Mouse (Mus musculus) forebrain, embryonic 12.5 days (tissue): ENCODE results near the gene Kdm5a. TPM values are rescaled to one million over a fixed set of nuclear protein-coding genes. Genes with fewer than 3 reads are reported as not detected.

Source experiments
- ATAC-seq: fragments of 200-750 bp; cut with Nextera tagmentation; 2 replicates; pipeline ENCODE4 v1.8.0; 2017; ENCODE audit warnings: moderate TSS enrichment; ENCODE audit not compliant: low FRiP score
- H3K27ac ChIP-seq: fragments of 300-500 bp; sonication (generic); 2 replicates; pipeline ENCODE4 v1.5.1; 2016; ENCODE audit warnings: mild to moderate bottlenecking
- H3K27me3 ChIP-seq: fragments of 300-500 bp; sonication (generic); 2 replicates; pipeline ENCODE4 v1.6.1; 2016; ENCODE audit warnings: mild to moderate bottlenecking
- H3K36me3 ChIP-seq: fragments of 300-500 bp; sonication (generic); replicated peaks from 2 replicates; pipeline ENCODE4 v1.6.1; 2016; ENCODE audit warnings: mild to moderate bottlenecking
- H3K4me1 ChIP-seq: fragments of 300-500 bp; sonication (generic); 2 replicates; pipeline ENCODE4 v1.6.1; 2016
- H3K4me2 ChIP-seq: fragments of 300-500 bp; sonication (generic); 2 replicates; pipeline ENCODE4 v1.6.1; 2016; ENCODE audit warnings: mild to moderate bottlenecking, moderate library complexity
- H3K4me3 ChIP-seq: fragments of 300-500 bp; sonication (generic); replicated peaks from 2 replicates; pipeline ENCODE4 v1.5.1; 2016; ENCODE audit warnings: mild to moderate bottlenecking
- H3K9ac ChIP-seq: fragments of 300-500 bp; sonication (generic); 2 replicates; pipeline ENCODE4 v1.6.1; 2016; ENCODE audit warnings: mild to moderate bottlenecking
- H3K9me3 ChIP-seq: fragments of 300-500 bp; sonication (generic); 2 replicates; pipeline ENCODE4 v1.6.1; 2016
- WGBS: fragments of 180-500 bp; shearing (Covaris S2); methylation state at CpG from one replicate; pipeline ENCODE4 v1.1.7; 2016; 5-methylcytosine and 5-hydroxymethylcytosine counted together
- polyA plus RNA-seq: library from polyadenylated mRNA; unstranded; fragments of >200 nt; fragmentation: Nextera tagmentation; extraction: Ambion mirVana; gene quantifications from 2 replicates; pipeline ENCODE4 v1.2.1, GENCODE M21; 2016

The Kdm5a gene
- polyA plus RNA-seq, 1 experiment from 2014 or later, result 60.6 TPM

DNA sequence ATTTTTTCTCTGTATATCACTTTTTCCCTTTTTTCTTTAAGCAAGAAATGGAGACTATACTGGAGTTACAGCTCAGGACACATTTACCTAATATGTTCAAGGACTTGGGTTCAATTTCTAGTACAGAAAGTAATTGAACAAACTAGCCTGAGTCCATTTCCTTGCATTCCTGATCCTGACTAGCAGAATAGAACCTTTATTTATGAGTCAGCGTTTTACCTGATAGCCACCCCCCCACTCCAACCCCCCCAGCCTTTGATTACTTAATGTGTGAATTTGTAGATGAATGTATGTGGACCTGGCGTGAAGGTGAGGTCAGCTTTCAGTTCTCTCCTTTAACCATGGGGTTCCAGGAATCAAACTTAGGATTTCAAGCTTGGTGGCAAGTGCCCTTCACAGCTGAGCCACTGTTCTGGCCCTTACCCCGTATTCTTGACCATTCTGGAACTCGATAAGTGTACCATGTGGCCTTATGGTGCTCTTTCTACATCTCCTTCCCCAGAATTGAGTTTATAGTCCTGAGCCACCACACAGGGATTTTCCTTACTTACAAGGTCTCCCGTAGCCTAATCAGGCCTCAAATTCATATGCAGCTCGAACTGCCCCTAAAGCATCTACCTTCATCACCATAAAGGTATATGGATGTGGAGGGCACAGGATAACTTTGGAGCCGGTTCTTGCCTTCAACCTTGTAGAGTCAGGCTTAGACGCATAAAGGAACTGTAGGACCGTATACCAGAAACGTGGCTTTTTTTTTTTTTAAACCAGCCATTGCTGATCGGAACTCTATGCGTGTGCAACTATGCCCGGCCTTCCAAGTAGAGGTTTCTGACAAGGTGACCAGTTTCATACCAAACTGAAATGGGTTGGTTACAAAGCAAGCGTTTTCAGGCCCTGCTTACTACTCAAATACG is 893 bp upstream of the Kdm5a start:
- H3K4me1 ChIP-seq, result peaks cover 18% of the 10 kb centered on the region
- peaks cover 8% of the 10 kb centered on the region for H3K36me3 ChIP-seq
- H3K27ac ChIP-seq, result peak overlapping the region; percentile 94
- H3K9ac ChIP-seq, result peak overlapping the region; percentile 90
- H3K4me3 ChIP-seq, result peak overlapping the region; percentile 99
- no peaks in the 10 kb centered on the region for H3K9me3 ChIP-seq
- peak overlapping the region; percentile 89 for H3K4me2 ChIP-seq
- 26% methylated on average over 15 of the region's 15 CpGs for WGBS
- H3K27me3 ChIP-seq, result no peaks in the 10 kb centered on the region
- no peak for ATAC-seq

GRCm38 (mm10) chr6:120364523-120364905 is 590 bp downstream of the Kdm5a start:
- ATAC-seq, result 0 out of 2 replicates have a peak, but pooled peaks have one; percentile 12
- Histone ChIP-seq H3K27ac (peak overlapping the region; percentile 94), H3K4me2 (peak overlapping the region; percentile 89), H3K9ac (peak overlapping the region; percentile 90), H3K9me3 (no peaks in the 10 kb centered on the region), H3K4me3 (peak overlapping the region; percentile 99), H3K27me3 (no peaks in the 10 kb centered on the region), H3K36me3 (peaks cover 23% of the 10 kb centered on the region), H3K4me1 (peaks cover 18% of the 10 kb centered on the region)
- under 1% methylated on average over 31 of the region's 31 CpGs for WGBS

DNA sequence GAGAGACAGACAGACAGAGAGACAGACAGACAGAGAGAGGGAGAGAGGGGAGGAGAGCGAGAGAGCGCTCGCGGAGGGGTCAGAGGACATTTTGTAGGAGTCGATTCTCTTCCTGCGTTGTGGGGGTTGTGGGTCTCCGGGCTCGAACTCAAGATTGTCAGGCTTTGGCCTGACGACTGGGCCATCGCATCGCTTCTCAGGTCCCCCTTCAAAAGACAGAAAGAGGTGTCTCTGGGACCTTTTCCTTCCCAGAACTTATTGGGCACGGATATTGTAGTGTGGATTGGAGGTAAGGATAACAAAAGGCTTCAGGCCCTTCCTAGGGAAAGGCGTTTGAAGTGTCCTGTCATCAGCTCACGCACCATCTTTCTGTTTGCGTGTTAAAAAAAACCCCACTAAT is 1.1 kb downstream of the Kdm5a start:
- WGBS, result 9% methylated on average over 15 of the region's 15 CpGs
- Histone ChIP-seq H3K36me3 (peaks cover 28% of the 10 kb centered on the region), H3K9ac (peak overlapping the region; percentile 90), H3K9me3 (no peaks in the 10 kb centered on the region), H3K4me3 (peak overlapping the region; percentile 99), H3K27ac (no peak overlapping the region), H3K27me3 (no peaks in the 10 kb centered on the region), H3K4me1 (peaks cover 18% of the 10 kb centered on the region), H3K4me2 (peak overlapping the region; percentile 89)
- ATAC-seq, result no peak

- 93% methylated on average over 2 of the region's 2 CpGs for WGBS
- no peak for ATAC-seq
- H3K36me3 ChIP-seq, result peaks cover 75% of the 10 kb centered on the region
- H3K27ac ChIP-seq, result no peak overlapping the region
- H3K4me3 ChIP-seq, result no peak overlapping the region
- no peaks in the 10 kb centered on the region for H3K27me3 ChIP-seq
- no peaks in the 10 kb centered on the region for H3K4me1 ChIP-seq
- H3K9ac ChIP-seq, result no peak overlapping the region
- H3K4me2 ChIP-seq, result no peak overlapping the region
- no peaks in the 10 kb centered on the region for H3K9me3 ChIP-seq
Observed at GRCm38 (mm10) chr6:120376736-120377135, 12.8 kb downstream of the Kdm5a start.

GRCm38 (mm10) chr6:120390054-120390453 is 26.1 kb downstream of the Kdm5a start:
- no peak overlapping the region for H3K9ac ChIP-seq
- H3K4me1 ChIP-seq, result no peaks in the 10 kb centered on the region
- H3K4me3 ChIP-seq, result no peak overlapping the region
- H3K27ac ChIP-seq, result no peak overlapping the region
- ATAC-seq, result no peak
- H3K4me2 ChIP-seq, result no peak overlapping the region
- H3K27me3 ChIP-seq, result no peaks in the 10 kb centered on the region
- H3K9me3 ChIP-seq, result no peaks in the 10 kb centered on the region
- 90% methylated on average over 3 of the region's 3 CpGs for WGBS
- H3K36me3 ChIP-seq, result peaks cover 61% of the 10 kb centered on the region

GRCm38 (mm10) chr6:120392811-120393210 is 28.9 kb downstream of the Kdm5a start:
- Histone ChIP-seq H3K9me3 (no peaks in the 10 kb centered on the region), H3K9ac (no peak overlapping the region), H3K4me2 (no peak overlapping the region), H3K4me3 (no peak overlapping the region), H3K27me3 (no peaks in the 10 kb centered on the region), H3K36me3 (peaks cover 72% of the 10 kb centered on the region), H3K27ac (no peak overlapping the region), H3K4me1 (no peaks in the 10 kb centered on the region)
- WGBS, result 91% methylated on average over 2 of the region's 2 CpGs
- no peak for ATAC-seq

- H3K9ac ChIP-seq, result no peak overlapping the region
Observed at GRCm38 (mm10) chr6:120395622-120396345, 31.9 kb downstream of the Kdm5a start.

DNA sequence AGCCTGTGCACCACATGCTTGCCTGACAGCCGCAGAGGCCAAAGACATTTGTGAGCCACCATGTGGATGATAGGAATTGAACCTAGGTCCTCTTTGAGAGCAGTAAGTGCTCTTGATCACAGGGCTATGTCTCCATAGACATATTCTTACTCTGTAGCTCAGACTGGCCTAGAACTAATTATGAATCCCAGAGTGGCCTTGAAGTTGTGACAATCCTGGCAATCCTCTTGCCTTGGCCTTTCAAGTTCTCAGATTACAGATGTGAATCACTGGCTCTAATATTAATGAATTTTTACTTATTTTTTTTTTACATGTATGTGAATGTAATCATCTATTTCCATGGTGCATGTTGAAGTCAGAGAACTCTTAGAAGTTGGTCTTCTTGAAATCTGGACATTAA is 40.0 kb downstream of the Kdm5a start:
- H3K27me3 ChIP-seq, result no peaks in the 10 kb centered on the region
- no peak overlapping the region for H3K4me3 ChIP-seq
- H3K4me2 ChIP-seq, result no peak overlapping the region
- no peaks in the 10 kb centered on the region for H3K9me3 ChIP-seq
- peaks cover 69% of the 10 kb centered on the region for H3K36me3 ChIP-seq
- WGBS, result 97% methylated on average over 1 of the region's 1 CpGs
- H3K27ac ChIP-seq, result no peak overlapping the region
- ATAC-seq, result no peak
- no peaks in the 10 kb centered on the region for H3K4me1 ChIP-seq
- H3K9ac ChIP-seq, result no peak overlapping the region

More at GRCm38 (mm10) chr6:120395622-120396345, 31.9 kb downstream of the Kdm5a start:
- H3K4me1 ChIP-seq, result no peaks in the 10 kb centered on the region
- H3K4me3 ChIP-seq, result no peak overlapping the region
- WGBS, result 95% methylated on average over 5 of the region's 5 CpGs
- peaks cover 81% of the 10 kb centered on the region for H3K36me3 ChIP-seq
- H3K9me3 ChIP-seq, result no peaks in the 10 kb centered on the region
- H3K4me2 ChIP-seq, result no peak overlapping the region
- no peak for ATAC-seq
- H3K27ac ChIP-seq, result no peak overlapping the region
- no peaks in the 10 kb centered on the region for H3K27me3 ChIP-seq

DNA sequence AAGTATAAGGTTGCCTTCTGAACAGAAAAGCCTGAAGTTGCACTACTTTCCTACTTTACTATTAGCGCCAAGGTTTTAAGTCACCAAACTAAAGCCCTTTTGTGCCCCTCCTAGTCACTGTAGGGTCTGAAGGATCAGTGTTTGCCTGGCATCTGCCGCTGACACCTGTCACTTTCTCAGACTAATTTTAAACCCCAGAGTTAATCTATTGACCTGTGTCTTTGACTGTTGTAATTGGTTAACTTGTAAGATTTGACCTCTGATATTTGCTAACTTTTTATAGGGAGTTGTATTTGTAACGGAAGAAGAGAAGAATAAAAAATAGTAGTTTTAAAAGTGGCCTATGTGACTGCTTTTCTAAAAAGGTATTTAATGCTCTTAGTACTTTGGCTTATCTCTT is 74.2 kb downstream of the Kdm5a start:
- Histone ChIP-seq H3K9ac (no peak overlapping the region), H3K27me3 (no peaks in the 10 kb centered on the region), H3K9me3 (no peaks in the 10 kb centered on the region), H3K36me3 (peaks cover 47% of the 10 kb centered on the region), H3K4me3 (no peak overlapping the region), H3K27ac (no peak overlapping the region), H3K4me2 (no peak overlapping the region), H3K4me1 (no peaks in the 10 kb centered on the region)
- WGBS, result 93% methylated on average over 3 of the region's 3 CpGs
- no peak for ATAC-seq

GRCm38 (mm10) chr6:120442171-120442749 is 78.3 kb downstream of the Kdm5a start:
- 91% methylated on average over 4 of the region's 4 CpGs for WGBS
- Histone ChIP-seq H3K4me3 (no peak overlapping the region), H3K9ac (no peak overlapping the region), H3K4me2 (no peak overlapping the region), H3K36me3 (peaks cover 37% of the 10 kb centered on the region), H3K9me3 (no peaks in the 10 kb centered on the region), H3K27ac (no peak overlapping the region), H3K27me3 (no peaks in the 10 kb centered on the region), H3K4me1 (no peaks in the 10 kb centered on the region)
- ATAC-seq, result no peak

DNA sequence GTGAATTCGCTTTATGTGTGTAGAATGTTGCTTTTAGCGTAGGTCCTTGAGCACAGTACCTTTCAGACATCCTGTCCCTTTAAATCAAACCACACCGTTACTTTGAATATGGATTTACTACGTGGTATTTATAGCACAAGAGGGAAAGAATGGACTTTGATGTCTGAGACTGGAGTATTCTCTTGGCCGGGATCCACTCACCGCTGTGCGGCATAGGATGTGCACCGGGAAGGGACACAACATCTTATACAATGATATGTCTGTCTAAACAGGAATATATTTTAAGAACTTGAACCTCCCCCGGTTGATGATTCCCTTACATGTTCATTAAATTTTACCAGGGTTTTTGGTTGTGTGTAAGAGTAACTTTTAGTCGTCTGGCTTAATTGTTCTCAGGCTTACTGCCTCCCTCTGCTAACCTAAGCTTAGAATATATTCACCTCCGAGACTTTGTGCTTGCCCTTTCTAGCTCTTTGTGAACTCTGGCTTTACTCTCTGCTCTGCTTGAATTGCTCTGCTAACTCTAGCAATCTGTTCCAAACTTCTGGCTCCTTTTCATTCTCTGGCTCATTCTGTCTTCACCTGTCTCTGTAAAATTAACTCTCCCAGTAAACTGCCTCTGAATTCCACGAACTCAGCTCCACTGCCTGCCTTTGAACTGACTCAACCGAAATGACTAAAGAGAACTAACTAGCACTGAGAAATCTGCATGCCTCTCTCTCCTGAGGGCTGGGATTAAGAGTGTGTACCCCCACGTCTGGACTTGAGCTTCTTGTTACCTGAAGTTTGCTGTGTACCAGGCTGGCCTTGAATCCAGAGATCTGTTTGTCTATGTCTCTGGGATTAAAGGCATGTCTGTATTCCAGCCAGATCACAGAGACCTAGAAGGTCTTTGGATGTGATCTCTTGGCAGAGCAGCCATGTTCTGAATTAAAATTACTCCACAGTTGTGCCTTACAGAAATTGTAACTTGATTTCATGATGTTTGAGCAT is 79.7 kb downstream of the Kdm5a start:
- ATAC-seq, result no peak
- Histone ChIP-seq H3K36me3 (peaks cover 31% of the 10 kb centered on the region), H3K27me3 (no peaks in the 10 kb centered on the region), H3K4me1 (no peaks in the 10 kb centered on the region), H3K4me2 (no peak overlapping the region), H3K9ac (no peak overlapping the region), H3K27ac (no peak overlapping the region), H3K4me3 (no peak overlapping the region), H3K9me3 (no peaks in the 10 kb centered on the region)
- 89% methylated on average over 14 of the region's 14 CpGs for WGBS
